ENCODE assay signal across 26 mouse cellular contexts in the genomic region with DNA sequence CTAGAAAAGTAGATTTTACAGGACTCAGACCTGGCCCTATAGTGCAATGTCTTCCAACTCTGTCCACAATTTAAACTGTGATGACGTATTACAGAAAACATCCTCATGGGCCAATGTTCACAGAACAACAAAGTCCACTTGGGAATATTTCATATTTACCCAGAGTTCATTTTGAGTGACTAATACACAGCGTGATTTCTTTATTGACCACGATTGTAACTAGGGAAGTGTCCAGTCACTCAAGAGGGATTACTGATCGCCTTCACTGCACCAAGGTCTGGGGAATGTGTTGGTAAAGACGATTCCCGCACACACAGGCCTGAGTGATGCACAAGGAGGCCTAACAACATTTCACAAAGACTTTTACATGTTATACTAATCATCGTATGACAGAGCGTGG.
DNase-seq lines count a peak whose midpoint lies in the region; ATAC-seq and TF ChIP-seq lines count a peak whose summit lies in the region.
"Had no signal": no experiment of that assay in that cellular context is flagged by ENCODE, and none has a peak within 500 bp of the region (broad histone marks: within the 10 kb centered on the region; RNA-seq: fewer than 3 reads in every experiment).

No protein-coding gene starts in this region.

- H3K9ac ChIP-seq in liver, adult 2 months (ENCODE audit: low read depth, low read length) = no peak overlapping the region
- no peak overlapping the region for H3K9ac ChIP-seq in liver, embryonic 11.5 days (ENCODE audit: low read depth, low read length)
- H3K9ac ChIP-seq: embryonic facial prominence, embryonic 12.5 days; forebrain, embryonic 13.5 days; forebrain, embryonic 15.5 days; forebrain, postnatal 0 days had no signal

- no peaks in the 10 kb centered on the region for H3K36me3 ChIP-seq in liver, adult 2 months (ENCODE audit: control insufficient read depth, insufficient read depth, low read length)
- no peaks in the 10 kb centered on the region; the same call in 1 of the 2 replicates for H3K36me3 ChIP-seq in liver, embryonic 11.5 days (ENCODE audit: control insufficient read depth, insufficient read depth, low read length)
- H3K36me3 ChIP-seq: embryonic facial prominence, embryonic 10.5 days; embryonic facial prominence, embryonic 12.5 days; forebrain, embryonic 15.5 days; G1E had no signal

- no peaks in the 10 kb centered on the region for H3K4me1 ChIP-seq in liver, adult 2 months (ENCODE audit: control insufficient read depth, insufficient read depth, low read length)
- no peaks in the 10 kb centered on the region for H3K4me1 ChIP-seq in liver, embryonic 11.5 days (replicated peaks; ENCODE audit: control insufficient read depth, insufficient read depth, low read length)
- H3K4me1 ChIP-seq: forebrain, embryonic 13.5 days; forebrain, embryonic 15.5 days had no signal

- no peaks in the 10 kb centered on the region for H3K27me3 ChIP-seq in liver, adult 2 months (ENCODE audit: control insufficient read depth, insufficient read depth, low read length)
- H3K27me3 ChIP-seq in liver, embryonic 11.5 days (replicated peaks; ENCODE audit: control insufficient read depth, insufficient read depth, low read length) = no peaks in the 10 kb centered on the region
- H3K27me3 ChIP-seq: CH12.LX; embryonic facial prominence, embryonic 12.5 days; forebrain, embryonic 13.5 days; forebrain, embryonic 15.5 days had no signal

- TF ChIP-seq CTCF in liver, adult 2 months (IDR thresholded peaks at IDR 0.05; ENCODE audit: low read depth, low read length) = no peak

- 72% methylated on average over 8 of the region's 8 CpGs for WGBS in liver, adult 2 months
- 86% methylated on average over 8 of the region's 8 CpGs for WGBS in liver, embryonic 11.5 days

- DNase-seq in liver, adult 2 months (ENCODE audit: extremely low read depth, low read depth, low spot score) = peak; percentile 12
- DNase-seq in liver, embryonic 11.5 days (ENCODE audit: low spot score) = no peak
- DNase-seq in 3T3-L1 (ENCODE audit: low read depth, low spot score) (peak; percentile 33), NIH3T3 (ENCODE audit: low read depth) (peak; percentile 65)
- DNase-seq in fibroblast of lung, adult 2 months (ENCODE audit: low read depth) = peak; percentile 69
- DNase-seq in layer of hippocampus, postnatal 36 days = no peak
- no peak for DNase-seq in testis, postnatal 14 days (ENCODE audit: low spot score)
- DNase-seq: adrenal gland, adult 2 months; adrenal gland, postnatal 10 days; adrenal gland, postnatal 25 days; B cell, adult 2 months; cerebellum, adult 11 months; cerebellum, adult 18-20 months; cerebellum, adult 8-10 months; cerebellum, adult 9-11 months; cerebellum, postnatal 14 days; cerebellum, postnatal 36 days; forebrain, postnatal 0 days had no signal

- ATAC-seq in liver, embryonic 11.5 days (replicated peaks; ENCODE audit: low FRiP score) = no peak
- ATAC-seq: CD4-positive, CD25-positive, alpha-beta regulatory T cell, adult 4 months; forebrain, embryonic 13.5 days; forebrain, embryonic 15.5 days; forebrain, postnatal 0 days had no signal

- H3K4me3 ChIP-seq in liver, adult 2 months (ENCODE audit: insufficient read depth, low read depth, low read length) = no peak overlapping the region
- H3K4me3 ChIP-seq in liver, embryonic 11.5 days (ENCODE audit: low read depth, low read length) = no peak overlapping the region
- H3K4me3 ChIP-seq: embryonic facial prominence, embryonic 10.5 days; embryonic facial prominence, embryonic 12.5 days; erythroblast, embryonic 14.5 days; forebrain, embryonic 13.5 days; forebrain, embryonic 15.5 days had no signal

- H3K9me3 ChIP-seq in liver, embryonic 11.5 days (ENCODE audit: control insufficient read depth, low read length) = no peaks in the 10 kb centered on the region
- H3K9me3 ChIP-seq: embryonic facial prominence, embryonic 10.5 days; embryonic facial prominence, embryonic 12.5 days; forebrain, embryonic 13.5 days; forebrain, embryonic 15.5 days had no signal

- H3K27ac ChIP-seq in liver, adult 2 months (replicated peaks; ENCODE audit: insufficient read depth, low read depth, low read length) = no peak overlapping the region
- no peak overlapping the region for H3K27ac ChIP-seq in liver, embryonic 11.5 days (ENCODE audit: low read depth, low read length)
- H3K27ac ChIP-seq: embryonic facial prominence, embryonic 10.5 days; embryonic facial prominence, embryonic 12.5 days; forebrain, embryonic 13.5 days; forebrain, embryonic 15.5 days had no signal

- TF ChIP-seq POLR2A in liver, adult 2 months (IDR thresholded peaks at IDR 0.05; ENCODE audit: extremely low read depth, insufficient read depth, low read length) = no peak

- no peak overlapping the region for H3K4me2 ChIP-seq in liver, embryonic 11.5 days
- H3K4me2 ChIP-seq: embryonic facial prominence, embryonic 12.5 days; forebrain, embryonic 13.5 days; forebrain, embryonic 15.5 days had no signal

- no peaks in the 10 kb centered on the region for H3K79me2 ChIP-seq in liver, adult 2 months (ENCODE audit: control insufficient read depth, insufficient read depth, low read length)

Comparison
In these comparisons a context has a peak if more than half of its experiments do, and no peak if none do; other contexts are left out.
1. DNase-seq: peak in liver, adult 2 months (single experiment), 3T3-L1 (single experiment), NIH3T3 (single experiment) and fibroblast of lung, adult 2 months (single experiment); none in liver, embryonic 11.5 days (single experiment), layer of hippocampus, postnatal 36 days (0 of 2) and testis, postnatal 14 days (single experiment).